Mouse (Mus musculus) ES-E14 (cell line): ENCODE data around the gene Abca12.

Source experiments
- CHD2 ChIP-seq: IDR thresholded peaks from 2 replicates; pipeline ENCODE4 v1.6.1; 2014; ENCODE audit warnings: mild to moderate bottlenecking, low read depth, low read length, inconsistent platforms
- ZC3H11A ChIP-seq: IDR thresholded peaks from 2 replicates; pipeline ENCODE4 v1.6.1; 2012; ENCODE audit warnings: low read depth, mild to moderate bottlenecking, inconsistent platforms, low read length, borderline replicate concordance
- ZNF384 ChIP-seq: IDR thresholded peaks from 2 replicates; pipeline ENCODE4 v1.6.1; 2012; ENCODE audit warnings: low read depth, low read length, inconsistent platforms

- no peak for TF ChIP-seq ZC3H11A
- no peak for TF ChIP-seq CHD2
- no peak for TF ChIP-seq ZNF384
Observed at GRCm38 (mm10) chr1:71241396-71241795, 173.3 kb downstream of the Abca12 start.
